Mouse (Mus musculus) lung, postnatal 0 days (tissue): Measurements from ENCODE around the gene Lmbrd2.

ENCODE experiments used
- CTCF ChIP-seq: IDR thresholded peaks from 2 replicates; pipeline ENCODE4 v1.5.1; 2016; ENCODE audit warnings: antibody characterized with exemption, mild to moderate bottlenecking
- EP300 ChIP-seq: IDR thresholded peaks from 2 replicates; pipeline ENCODE4 v1.6.1; 2016; ENCODE audit warnings: antibody characterized with exemption, mild to moderate bottlenecking, control low read depth

DNA sequence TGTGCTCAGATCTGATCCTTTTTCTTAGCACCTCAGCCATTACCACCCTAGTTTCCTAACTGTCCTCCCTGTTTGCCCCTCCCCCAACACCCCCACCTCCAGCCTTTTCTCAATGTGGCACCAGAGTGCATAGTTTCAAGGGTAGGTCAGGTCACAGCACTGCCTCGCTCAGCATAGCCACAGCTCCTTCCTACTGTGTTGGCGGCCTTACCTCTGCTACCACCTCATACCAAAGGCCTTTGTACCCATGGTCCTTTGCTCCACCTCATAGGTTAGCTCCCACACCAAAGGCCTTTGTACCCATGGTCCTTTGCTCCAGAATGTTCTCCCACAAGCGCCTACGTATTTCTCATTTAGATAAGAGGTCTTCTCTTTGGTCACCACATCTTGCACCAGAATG is 21.5 kb upstream of the Lmbrd2 start:
- no peak for TF ChIP-seq CTCF
- TF ChIP-seq EP300: no peak
